Mouse (Mus musculus) retina, postnatal 1 day (tissue): ENCODE data around the gene Ctns.

Source experiments
- DNase-seq: peaks from one replicate; pipeline ENCODE4 v3.0.0-alpha.2; 2012

Ctns gene

GRCm38 (mm10) chr11:73198603-73199229 lies at the start of gene Ctns:
Gene Ctns, minus strand, starts transcription at chr11:73199042.
- peak; percentile 94 for DNase-seq

- DNase-seq: no peak
These were observed 43.9 kb upstream of the Ctns start for GRCm38 (mm10) chr11:73242777-73243176.

DNA sequence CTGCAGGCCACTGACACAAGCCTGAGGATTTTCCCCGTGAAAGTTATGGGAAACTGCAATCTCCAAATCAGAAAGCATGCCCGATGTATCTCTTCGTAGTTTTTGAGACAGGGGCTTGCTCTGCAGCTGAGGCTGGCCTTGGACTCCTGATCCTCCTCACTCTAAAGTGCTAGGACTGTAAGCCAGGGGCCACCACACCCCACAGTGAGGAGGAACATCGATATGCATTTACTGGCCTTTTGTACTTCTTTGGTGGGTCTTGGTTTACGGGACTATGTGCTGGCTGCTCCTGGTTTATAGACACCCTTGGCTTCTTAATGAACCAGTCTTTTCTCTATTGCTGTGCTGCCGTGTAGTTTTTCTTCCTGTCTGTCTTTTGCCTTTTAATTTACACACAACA lies 43.4 kb upstream of the Ctns start:
- DNase-seq: no peak

DNA sequence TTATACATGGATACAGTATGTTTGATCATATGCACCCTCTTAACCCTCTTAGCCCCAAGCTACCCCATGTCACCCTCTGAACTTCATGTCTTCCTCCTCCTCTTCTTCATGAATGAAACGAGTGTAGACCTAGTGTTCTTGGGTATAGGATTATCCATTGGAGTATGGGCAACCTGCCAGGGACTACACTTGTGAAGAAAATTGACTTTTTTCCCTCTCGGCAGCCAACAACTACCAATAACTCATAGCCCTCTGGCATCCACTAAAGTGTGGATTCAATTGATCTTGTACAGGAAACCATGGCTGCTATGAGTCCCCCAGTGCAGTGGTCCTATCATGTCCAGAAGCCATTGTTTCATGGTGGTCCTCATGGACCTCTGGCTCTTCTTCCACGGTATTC lies 37.9 kb upstream of the Ctns start:
- no peak for DNase-seq

DNA sequence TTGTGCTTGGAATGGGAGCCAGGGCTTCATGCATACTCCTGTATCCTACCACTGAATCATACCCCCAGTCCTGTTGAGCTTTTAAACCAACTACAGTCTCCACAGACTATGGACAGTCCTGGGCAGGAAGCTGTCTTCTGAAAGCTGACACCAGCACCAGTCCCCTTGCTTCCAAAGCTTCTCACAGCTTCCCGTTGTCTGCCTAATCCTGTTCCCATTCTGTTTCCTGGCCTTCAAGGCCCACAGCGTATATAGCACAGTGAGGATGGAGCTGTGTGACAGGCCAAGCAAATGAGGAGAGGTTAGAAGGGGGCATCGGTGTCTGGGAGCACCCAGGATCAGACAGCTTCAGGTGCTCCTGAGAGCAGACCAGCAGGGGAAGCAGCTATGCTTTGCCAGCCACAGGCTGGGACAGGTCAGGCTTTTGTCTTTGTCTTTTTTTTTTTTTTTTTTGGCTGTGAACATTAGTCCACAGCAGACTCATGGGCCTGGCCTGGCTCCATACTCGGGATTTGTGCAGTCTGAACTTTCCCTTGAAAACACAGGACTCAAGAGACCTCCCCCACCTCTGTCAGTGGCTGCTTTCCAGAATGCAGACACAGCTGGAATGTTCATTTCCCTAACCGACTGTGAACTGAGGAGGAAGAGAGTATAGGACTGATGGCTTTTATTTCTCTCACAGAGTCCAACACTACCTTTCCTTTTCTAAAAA lies 37.3 kb upstream of the Ctns start:
- no peak for DNase-seq

DNA sequence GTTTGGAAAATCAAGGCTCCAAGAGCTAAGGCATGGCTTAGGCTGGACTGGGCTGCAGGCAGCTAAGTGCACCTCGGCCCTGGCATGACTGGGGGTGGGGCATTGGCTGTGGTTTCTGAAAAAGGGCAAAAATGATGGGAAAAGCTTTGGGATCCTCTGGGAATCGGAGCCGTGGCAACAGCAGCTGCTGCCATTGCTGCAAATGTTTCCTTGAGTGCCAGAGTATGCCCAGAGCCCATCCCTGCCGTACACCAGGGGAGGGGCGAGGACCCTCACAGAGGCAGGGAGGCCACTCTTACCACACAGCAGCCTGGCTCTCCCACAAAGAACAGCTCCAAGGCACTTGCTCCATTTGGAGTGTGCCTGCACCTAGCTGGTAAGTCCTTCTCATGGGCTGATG lies 35.1 kb upstream of the Ctns start, which contains the start of gene Trpv1:
TSS of gene Trpv1 (plus strand) at position 301 of the 400 bp plus-strand sequence.
- DNase-seq: no peak

- DNase-seq: no peak
These were observed 33.7 kb upstream of the Ctns start for GRCm38 (mm10) chr11:73232513-73232912.

DNA sequence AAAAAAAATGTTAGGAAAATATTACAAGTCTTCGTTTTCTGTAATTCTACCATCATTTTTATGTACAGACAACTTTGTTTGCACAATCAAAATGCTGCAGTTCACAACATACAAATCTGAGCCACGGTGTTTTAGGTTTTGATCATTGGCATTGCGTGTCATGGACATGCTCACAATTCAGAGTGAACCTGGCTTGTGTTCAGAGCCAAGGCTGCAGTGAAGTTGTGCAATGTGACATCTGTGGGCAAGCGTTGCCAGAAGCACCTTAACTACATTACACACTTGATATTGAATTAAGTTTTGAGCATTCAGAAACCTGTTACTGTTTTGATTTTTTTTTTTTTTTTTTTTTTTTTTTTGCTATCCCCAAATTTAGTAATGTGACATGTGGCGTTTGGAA lies 31.2 kb upstream of the Ctns start:
- DNase-seq: no peak

- no peak for DNase-seq
These were observed 30.0 kb upstream of the Ctns start for GRCm38 (mm10) chr11:73228881-73229280.

DNA sequence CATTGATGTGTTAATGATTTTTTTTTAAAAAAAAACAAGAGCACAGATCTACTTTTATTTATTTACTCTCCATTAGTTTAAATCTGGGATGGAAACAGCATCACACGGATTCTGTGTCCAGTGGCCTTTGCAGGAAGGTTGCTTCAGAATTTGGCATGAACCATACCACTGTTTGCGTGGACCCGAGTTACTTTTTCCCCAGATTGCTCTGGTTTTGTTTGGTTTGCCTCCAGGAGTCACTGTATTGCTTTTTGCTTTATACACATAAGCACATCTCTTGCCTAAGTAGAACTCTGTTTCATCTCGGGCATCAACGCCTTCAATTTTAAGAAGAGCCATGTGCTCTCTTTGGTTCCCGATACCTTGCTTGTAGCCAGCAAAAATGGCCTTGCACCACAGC lies 27.0 kb upstream of the Ctns start:
- no peak for DNase-seq

GRCm38 (mm10) chr11:73223966-73224365 lies 25.1 kb upstream of the Ctns start:
- no peak for DNase-seq

- no peak for DNase-seq
These were observed 24.0 kb upstream of the Ctns start for GRCm38 (mm10) chr11:73222846-73223245.

GRCm38 (mm10) chr11:73220651-73221050 lies 21.8 kb upstream of the Ctns start:
- DNase-seq: no peak

GRCm38 (mm10) chr11:73219671-73220070 lies 20.8 kb upstream of the Ctns start:
- no peak for DNase-seq

DNA sequence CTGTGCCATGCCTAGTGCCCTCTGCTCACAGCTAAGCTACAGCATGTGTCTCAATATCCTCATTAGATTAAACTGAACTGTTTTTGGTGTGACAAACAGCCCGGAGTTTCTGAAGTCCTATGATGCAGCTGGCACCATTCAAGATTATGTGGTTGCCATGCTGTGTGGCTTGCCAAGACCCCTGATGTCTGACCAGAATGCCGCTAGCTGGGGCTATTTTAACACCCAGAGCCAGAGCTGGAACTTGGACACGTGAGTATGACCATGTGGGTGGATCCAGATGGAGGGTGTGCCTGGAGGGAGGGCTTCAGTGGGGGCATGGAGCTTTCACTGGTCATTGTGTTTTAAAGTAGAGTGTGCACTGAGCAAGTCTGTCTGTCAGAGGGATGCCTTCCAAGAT lies 15.1 kb upstream of the Ctns start:
- DNase-seq: no peak

GRCm38 (mm10) chr11:73207621-73208020 lies 8.8 kb upstream of the Ctns start:
- no peak for DNase-seq

DNA sequence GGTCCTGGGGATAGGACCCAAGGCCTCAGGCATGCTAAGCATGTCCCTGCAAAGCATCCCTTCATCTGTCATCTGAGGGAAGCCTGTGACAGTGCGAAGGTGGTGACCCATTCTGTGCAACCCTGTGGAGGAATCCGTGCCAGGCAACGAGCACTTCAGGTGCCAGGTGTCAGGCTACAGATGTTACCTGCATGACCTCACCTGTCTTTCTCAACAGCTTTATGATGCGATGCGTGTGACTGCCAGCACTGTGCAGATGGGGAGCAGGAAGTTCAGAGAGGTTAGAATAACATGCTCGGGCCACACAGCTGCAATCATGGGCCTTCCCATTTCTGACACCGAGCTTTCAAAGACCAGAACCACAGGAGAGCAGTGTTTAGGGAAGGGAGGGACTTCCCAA lies 6.4 kb upstream of the Ctns start:
- DNase-seq: no peak

- DNase-seq: no peak
These were observed 5.1 kb upstream of the Ctns start for GRCm38 (mm10) chr11:73203895-73204294.

DNA sequence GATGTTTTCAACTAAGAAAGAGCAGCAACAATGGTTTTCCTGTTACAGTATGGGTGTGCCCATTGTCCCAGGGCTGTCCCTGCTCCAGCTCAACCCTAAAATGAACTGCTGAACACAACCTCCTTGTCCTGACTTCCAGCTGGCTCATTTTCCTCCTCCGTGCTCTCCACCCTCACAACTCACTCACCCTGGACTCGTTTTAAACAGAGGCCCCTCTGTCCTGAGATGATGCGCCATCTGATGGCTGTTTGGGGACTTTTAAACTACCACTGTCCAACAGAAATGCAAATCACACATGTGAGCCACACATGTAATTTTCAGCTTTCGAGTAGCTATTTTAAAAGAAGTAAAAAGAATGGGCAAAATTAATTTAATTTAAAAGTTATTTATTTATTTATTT lies 2.8 kb upstream of the Ctns start:
- DNase-seq: peak; percentile 54

DNA sequence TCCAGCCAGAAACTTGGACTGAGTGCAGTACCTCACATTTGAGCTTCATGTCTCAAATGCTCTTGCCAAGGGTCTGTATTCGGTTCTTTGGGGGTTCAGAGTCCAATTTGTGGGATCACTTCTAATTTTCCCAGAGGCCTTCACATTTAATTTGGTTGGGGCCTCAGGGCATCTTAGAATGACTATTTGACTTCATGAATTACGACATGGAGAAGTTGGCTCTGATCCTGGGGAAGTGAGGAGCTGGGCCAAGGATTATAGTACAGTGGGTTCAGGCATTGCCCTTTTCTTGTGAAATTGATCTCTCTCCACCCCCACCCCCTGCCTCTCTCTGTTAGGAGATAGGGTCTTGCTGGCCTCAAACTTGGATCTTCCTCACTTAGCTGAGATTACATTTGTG lies 2.2 kb upstream of the Ctns start:
- no peak for DNase-seq

DNA sequence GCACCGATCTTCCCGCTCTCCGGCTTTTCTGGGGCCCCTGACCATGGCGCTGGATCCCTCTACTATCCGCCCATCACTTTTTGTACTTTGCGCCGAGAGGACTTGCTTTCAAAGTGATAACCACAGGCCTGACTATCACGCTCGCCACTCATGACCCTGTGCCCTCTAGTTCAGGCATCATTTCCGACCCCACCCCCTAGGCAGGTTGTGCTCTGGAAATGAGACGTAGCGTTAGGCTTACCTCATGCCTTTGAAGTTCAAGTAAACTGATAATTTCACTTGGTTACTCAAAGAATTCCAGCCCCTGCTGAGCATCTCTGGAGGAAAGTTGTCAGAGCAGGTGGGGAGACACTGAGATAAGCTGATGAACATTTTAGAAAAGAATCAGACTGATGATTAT lies 1.0 kb upstream of the Ctns start:
- DNase-seq: no peak

- DNase-seq: peak; percentile 97
These were observed 429 bp upstream of the Ctns start, which contains the start of gene Shpk for GRCm38 (mm10) chr11:73199230-73199712. Gene Shpk, plus strand, starts transcription at chr11:73199460.

DNA sequence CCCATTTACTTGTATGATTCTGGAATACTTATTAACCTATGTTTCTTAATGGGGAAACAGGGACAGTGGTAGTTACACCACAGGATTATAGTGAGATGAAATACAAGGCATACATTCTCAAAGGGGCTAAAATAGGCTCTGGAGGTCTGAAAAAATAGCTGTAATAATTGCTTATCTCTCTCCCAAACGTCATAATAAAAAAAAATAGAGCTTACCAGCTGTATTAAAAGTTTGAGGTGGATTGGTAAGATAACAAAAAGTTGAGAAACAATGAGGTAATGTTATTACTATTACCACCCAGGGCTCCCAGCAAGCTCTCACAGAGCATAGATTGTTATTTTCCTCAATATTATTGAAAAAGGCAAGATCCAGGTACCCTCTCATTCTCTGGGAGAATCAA lies 652 bp downstream of the Ctns start:
- no peak for DNase-seq

DNA sequence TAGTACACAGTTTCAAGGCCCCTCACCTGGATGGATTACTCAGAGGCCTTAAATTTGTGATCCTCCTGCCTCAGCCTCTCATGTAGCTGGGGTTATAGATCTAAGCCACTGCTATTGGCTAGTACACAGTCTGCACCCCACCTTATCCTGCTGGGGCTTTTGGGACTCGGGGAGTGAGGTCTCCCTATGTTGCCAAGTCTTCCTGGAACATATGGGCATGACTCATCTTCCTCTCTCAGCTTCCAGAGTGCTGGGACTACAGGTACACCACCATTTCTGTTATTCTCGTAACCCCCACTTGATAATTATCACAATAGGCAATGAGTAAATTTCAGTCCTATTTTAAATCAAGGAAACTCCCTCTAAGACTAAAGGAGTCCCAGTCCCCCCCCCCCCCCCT lies 4.4 kb downstream of the Ctns start:
- no peak for DNase-seq

GRCm38 (mm10) chr11:73193047-73193446 lies 5.8 kb downstream of the Ctns start:
- no peak for DNase-seq
